Mouse (Mus musculus) limb, embryonic 12.5 days (tissue): ENCODE measurements around the gene Rpl38. TPM values are rescaled to one million over a fixed set of nuclear protein-coding genes. Genes with fewer than 3 reads are reported as not detected.
A peak's percentile ranks its signal among the peaks of the same experiment; 100 is the strongest.
"Not testable (repeated sequence)": the region's sequence is repeated elsewhere in the genome, so short reads cannot be mapped to it uniquely, and the experiment has no call there.

Experiments
- ATAC-seq: fragments of 200-750 bp; cut with Nextera tagmentation; 2 replicates; pipeline ENCODE4 v1.8.0; 2017; ENCODE audit warnings: low read depth, moderate TSS enrichment; ENCODE audit not compliant: insufficient number of reproducible peaks, insufficient read depth, low FRiP score, low TSS enrichment
- H3K27ac ChIP-seq: fragments of 300-500 bp; sonication (generic); 2 replicates; pipeline ENCODE4 v1.5.1; 2016; ENCODE audit warnings: mild to moderate bottlenecking, moderate library complexity
- H3K27me3 ChIP-seq: fragments of 300-500 bp; sonication (generic); 2 replicates; pipeline ENCODE4 v1.6.1; 2016; ENCODE audit warnings: mild to moderate bottlenecking, moderate library complexity
- H3K36me3 ChIP-seq: fragments of 300-500 bp; sonication (generic); 2 replicates; pipeline ENCODE4 v1.6.1; 2016; ENCODE audit warnings: mild to moderate bottlenecking, moderate library complexity
- H3K4me1 ChIP-seq: fragments of 300-500 bp; sonication (generic); replicated peaks from 2 replicates; pipeline ENCODE4 v1.6.1; 2016
- H3K4me2 ChIP-seq: fragments of 300-500 bp; sonication (generic); 2 replicates; pipeline ENCODE4 v1.6.1; 2016; ENCODE audit warnings: mild to moderate bottlenecking, moderate library complexity
- H3K4me3 ChIP-seq: fragments of 300-500 bp; sonication (generic); replicated peaks from 2 replicates; pipeline ENCODE4 v1.5.1; 2016; ENCODE audit warnings: mild to moderate bottlenecking
- H3K9ac ChIP-seq: fragments of 300-500 bp; sonication (generic); replicated peaks from 2 replicates; pipeline ENCODE4 v1.6.1; 2016; ENCODE audit warnings: mild to moderate bottlenecking, moderate library complexity
- H3K9me3 ChIP-seq: fragments of 300-500 bp; sonication (generic); 2 replicates; pipeline ENCODE4 v1.6.1; 2016; ENCODE audit warnings: mild to moderate bottlenecking, moderate library complexity
- WGBS: fragments of 180-500 bp; shearing (Covaris S2); methylation state at CpG from one replicate; pipeline ENCODE4 v1.1.7; 2016; 5-methylcytosine and 5-hydroxymethylcytosine counted together
- polyA plus RNA-seq: library from polyadenylated mRNA; unstranded; fragments of >200 nt; fragmentation: Nextera tagmentation; extraction: Ambion mirVana; gene quantifications from 2 replicates; pipeline ENCODE4 v1.2.1, GENCODE M21; 2016

The Rpl38 gene
- polyA plus RNA-seq, 1 experiment from 2014 or later = 981 TPM

DNA sequence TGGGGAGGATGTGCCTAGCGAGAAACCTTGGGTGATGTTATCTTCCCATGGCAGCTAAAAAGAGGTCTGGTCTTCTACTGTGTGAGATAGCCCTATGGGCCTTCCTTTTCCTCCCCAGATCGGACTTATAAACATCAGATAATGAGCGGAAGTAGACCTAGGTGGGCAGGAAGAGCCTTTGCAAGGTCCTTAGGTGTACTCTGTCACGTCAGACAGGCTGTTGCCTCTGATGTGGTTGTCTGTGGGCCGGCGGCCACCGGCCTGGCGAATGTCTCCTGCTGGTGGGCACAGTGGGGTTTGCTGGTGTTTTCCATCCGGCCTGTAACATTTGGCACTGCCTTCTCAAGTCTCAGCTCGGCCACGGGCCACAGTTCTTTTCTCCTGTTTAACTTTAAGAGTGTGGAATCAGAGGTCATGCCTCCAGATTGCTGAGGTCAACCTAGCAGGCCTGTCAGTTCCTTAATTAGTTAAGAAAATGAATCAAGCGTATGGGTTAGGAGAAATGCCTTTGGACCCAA, 1.4 kb downstream of the Rpl38 start:
- H3K4me1 ChIP-seq = peaks cover 19% of the 10 kb centered on the region
- H3K27me3 ChIP-seq = peaks cover 13% of the 10 kb centered on the region
- H3K9me3 ChIP-seq = no peaks in the 10 kb centered on the region
- peak overlapping the region; percentile 87 for H3K4me3 ChIP-seq
- H3K9ac ChIP-seq = peak overlapping the region; percentile 92
- no peak overlapping the region for H3K27ac ChIP-seq
- WGBS = 9% methylated on average over 12 of the region's 12 CpGs
- peak overlapping the region; percentile 92 for H3K4me2 ChIP-seq
- H3K36me3 ChIP-seq = peaks cover 43% of the 10 kb centered on the region
- no peak for ATAC-seq

DNA sequence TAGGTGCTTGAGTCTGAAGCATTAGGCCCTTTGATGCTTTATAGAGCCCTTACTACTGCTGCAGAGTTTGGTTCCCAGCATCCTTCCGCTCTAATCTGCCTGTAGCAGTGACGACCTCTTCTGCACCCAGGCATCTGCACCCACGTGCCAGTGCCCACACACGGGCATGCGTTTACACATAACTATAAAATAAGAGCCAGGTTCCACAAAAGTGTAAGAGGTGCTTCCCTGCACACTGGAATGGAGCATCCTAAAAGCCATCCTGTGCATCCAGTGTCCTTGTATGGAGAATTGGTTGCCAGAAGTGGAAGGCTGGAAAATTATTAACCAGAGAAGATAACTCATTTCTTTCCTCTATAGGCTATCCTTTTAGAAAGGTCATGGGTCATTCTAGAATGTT, 2.8 kb downstream of the Rpl38 start:
- 87% methylated on average over 5 of the region's 5 CpGs for WGBS
- H3K4me2 ChIP-seq = no peak overlapping the region
- no peak overlapping the region for H3K27ac ChIP-seq
- no peak for ATAC-seq
- H3K9ac ChIP-seq = no peak overlapping the region
- peaks cover 6% of the 10 kb centered on the region; the same call in 1 of the 2 replicates for H3K27me3 ChIP-seq
- peaks cover 26% of the 10 kb centered on the region for H3K4me1 ChIP-seq
- no peak overlapping the region for H3K4me3 ChIP-seq
- H3K36me3 ChIP-seq = peaks cover 43% of the 10 kb centered on the region
- no peaks in the 10 kb centered on the region for H3K9me3 ChIP-seq

DNA sequence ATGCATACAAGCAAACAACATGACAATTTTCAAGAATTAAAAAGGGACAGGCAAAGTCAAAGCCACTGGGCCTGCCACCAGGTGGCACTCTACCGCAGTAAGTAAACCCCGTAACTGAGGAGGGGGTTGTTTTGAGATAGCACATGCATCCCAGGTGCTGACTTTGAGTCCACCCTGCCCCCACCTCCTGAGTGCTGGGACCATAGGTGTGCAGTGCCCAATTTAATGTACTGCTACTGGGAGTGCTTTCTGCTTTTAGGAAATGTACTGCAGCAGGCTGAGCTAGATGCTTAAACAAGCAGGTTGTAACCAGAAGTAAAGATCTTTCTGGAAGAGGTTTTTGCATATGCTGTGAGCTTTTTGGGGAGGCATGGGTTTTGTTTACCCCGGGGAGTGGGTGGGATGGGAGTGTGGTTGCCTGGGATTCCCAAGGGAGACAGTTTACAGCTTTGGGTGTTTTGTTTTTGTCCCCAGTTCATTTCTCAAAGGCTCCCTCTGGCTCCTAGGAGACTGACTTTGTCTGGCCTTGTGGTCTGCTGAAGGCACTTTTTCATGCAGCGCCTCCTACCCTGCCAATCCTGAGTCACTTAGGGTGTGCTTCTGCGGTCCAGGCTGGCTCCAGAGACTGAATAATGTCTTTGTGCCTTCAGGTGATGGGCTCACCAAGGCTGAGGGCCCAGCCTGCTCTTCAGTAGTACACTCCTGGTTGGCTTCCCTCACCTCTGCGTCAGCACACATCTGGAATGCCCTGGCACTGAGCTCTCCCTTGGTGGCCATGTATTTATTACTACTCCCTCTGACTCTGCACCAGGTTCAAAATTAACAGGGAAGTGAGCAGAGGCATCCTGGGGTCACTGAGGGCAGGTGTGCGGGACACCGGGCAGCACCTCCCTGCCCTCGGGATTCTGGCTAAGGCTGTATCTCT, 4.7 kb downstream of the Rpl38 start:
- H3K27ac ChIP-seq = no peak overlapping the region

DNA sequence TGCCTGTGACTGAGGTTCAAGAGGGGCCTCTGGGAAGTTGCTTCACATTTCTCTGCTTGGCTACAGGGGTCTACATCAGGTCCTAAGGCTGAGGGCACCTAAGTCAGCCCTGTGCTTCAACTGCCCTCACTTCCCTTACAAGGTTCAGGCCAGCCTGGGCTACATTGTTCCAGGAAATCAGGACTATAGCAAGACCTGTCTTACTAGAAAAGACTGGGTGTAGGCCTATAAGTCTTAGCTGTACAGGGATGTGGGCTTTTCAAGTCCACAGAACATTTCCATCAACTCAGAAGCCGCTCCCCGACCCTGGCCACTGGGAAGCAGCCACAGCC, 5.4 kb downstream of the Rpl38 start:
- Histone ChIP-seq H3K36me3 (peaks cover 43% of the 10 kb centered on the region), H3K9ac (no peak overlapping the region), H3K9me3 (no peaks in the 10 kb centered on the region), H3K4me2 (no peak overlapping the region), H3K4me3 (no peak overlapping the region), H3K27me3 (peaks cover 6% of the 10 kb centered on the region; the same call in 1 of the 2 replicates), H3K4me1 (peaks cover 36% of the 10 kb centered on the region), H3K27ac (no peak overlapping the region)
- 83% methylated on average over 2 of the region's 2 CpGs for WGBS
- no peak for ATAC-seq

More for the DNA sequence above, 4.7 kb downstream of the Rpl38 start:
- H3K9ac ChIP-seq = no peak overlapping the region
- H3K4me3 ChIP-seq = no peak overlapping the region
- WGBS = 66% methylated on average over 9 of the region's 9 CpGs
- ATAC-seq = no peak
- H3K4me1 ChIP-seq = peaks cover 36% of the 10 kb centered on the region
- peaks cover 43% of the 10 kb centered on the region for H3K36me3 ChIP-seq
- H3K27me3 ChIP-seq = peaks cover 6% of the 10 kb centered on the region; the same call in 1 of the 2 replicates
- H3K4me2 ChIP-seq = no peak overlapping the region
- no peaks in the 10 kb centered on the region for H3K9me3 ChIP-seq

DNA sequence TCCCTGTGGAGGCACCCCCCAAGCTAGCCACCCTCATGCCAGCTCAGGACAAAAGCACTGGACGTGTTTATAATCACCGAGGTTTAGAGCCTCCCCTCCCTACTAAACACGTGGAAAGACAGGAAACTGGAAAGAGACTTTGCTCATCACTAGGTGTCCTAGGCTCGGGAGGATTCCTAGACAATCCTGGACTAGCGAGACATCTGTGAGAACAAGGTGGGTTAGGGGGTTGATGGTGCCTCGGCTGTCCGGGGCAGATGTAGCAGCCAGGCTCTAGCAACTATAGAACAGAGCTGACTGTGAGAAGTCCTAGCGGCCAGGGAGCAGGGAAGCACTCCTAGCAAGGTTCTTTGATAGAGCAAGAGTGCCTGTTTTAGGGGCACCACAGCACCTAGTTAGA, 5.9 kb downstream of the Rpl38 start:
- Histone ChIP-seq H3K9me3 (no peaks in the 10 kb centered on the region), H3K27ac (no peak overlapping the region), H3K36me3 (peaks cover 43% of the 10 kb centered on the region), H3K4me3 (no peak overlapping the region), H3K27me3 (peaks cover 6% of the 10 kb centered on the region; the same call in 1 of the 2 replicates), H3K4me1 (peaks cover 38% of the 10 kb centered on the region), H3K4me2 (no peak overlapping the region), H3K9ac (no peak overlapping the region)
- 47% methylated on average over 8 of the region's 8 CpGs for WGBS
- no peak for ATAC-seq

DNA sequence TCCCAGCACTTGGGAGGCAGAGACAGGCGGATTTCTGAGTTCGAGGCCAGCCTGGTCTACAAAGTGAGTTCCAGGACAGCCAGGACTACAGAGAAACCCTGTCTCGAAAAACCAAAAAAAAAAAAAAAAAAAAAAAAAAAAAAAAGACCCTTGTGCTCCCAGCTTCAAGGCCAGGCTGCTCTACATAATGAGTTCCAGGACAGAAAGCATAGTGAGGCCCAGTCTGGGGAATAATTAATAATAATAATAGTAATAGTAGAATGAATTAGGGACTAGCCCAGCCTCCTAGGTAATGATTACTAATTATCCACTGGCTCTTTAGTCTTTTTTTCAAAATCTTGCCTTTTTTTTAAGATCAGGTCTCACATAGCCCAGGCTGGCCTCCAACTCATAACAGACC, 6.5 kb downstream of the Rpl38 start:
- Histone ChIP-seq H3K4me2 (peak overlapping the region; percentile 91), H3K36me3 (peaks cover 43% of the 10 kb centered on the region), H3K4me1 (peaks cover 37% of the 10 kb centered on the region), H3K27ac (peak overlapping the region; percentile 64; the same call in 1 of the 2 replicates), H3K4me3 (peak overlapping the region; percentile 61)
- not testable (repeated sequence) for H3K9me3 ChIP-seq, H3K9ac ChIP-seq, ATAC-seq, H3K27me3 ChIP-seq
- WGBS = 79% methylated on average over 2 of the region's 3 CpGs

DNA sequence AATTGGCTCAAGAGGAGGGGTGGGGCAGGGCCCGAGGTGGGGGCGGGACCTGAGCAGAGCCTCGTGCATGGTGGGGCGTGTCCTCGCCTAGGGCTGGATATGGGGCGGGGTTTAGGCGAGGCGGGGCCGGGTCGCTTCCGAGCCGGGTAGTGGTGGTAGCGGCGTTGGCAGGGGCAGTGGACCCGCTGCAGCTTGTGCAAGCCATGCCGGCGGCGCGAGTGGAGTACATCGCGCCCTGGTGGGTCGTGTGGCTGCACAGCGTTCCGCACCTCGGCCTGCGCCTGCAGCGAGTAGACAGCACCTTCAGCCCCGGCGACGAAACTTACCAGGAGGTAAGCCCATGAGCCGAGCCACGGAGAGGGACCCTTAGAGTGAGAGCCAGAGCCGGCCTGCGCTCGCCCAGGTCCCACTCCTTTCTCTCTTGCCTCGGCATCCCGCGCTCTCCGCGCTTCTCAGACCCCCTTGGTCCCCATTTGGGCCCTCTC, 7.1 kb downstream of the Rpl38 start, which contains the start of gene Ttyh2:
Gene Ttyh2 (plus strand): TSS at position 91 of the 485 bp plus-strand sequence.
- peak within 1 kb of the TSS; percentile 70 for H3K9ac ChIP-seq
- peaks cover 40% of the 10 kb centered on the region for H3K36me3 ChIP-seq
- H3K4me1 ChIP-seq = peaks cover 31% of the 10 kb centered on the region
- WGBS = under 1% methylated on average over 40 of the region's 40 CpGs
- peak within 1 kb of the TSS; percentile 64 for H3K27ac ChIP-seq
- ATAC-seq = peak; percentile 82
- peaks cover 6% of the 10 kb centered on the region; the same call in 1 of the 2 replicates for H3K27me3 ChIP-seq
- H3K4me3 ChIP-seq = peak within 1 kb of the TSS; percentile 61
- peak within 1 kb of the TSS; percentile 91 for H3K4me2 ChIP-seq
- no peaks in the 10 kb centered on the region for H3K9me3 ChIP-seq

DNA sequence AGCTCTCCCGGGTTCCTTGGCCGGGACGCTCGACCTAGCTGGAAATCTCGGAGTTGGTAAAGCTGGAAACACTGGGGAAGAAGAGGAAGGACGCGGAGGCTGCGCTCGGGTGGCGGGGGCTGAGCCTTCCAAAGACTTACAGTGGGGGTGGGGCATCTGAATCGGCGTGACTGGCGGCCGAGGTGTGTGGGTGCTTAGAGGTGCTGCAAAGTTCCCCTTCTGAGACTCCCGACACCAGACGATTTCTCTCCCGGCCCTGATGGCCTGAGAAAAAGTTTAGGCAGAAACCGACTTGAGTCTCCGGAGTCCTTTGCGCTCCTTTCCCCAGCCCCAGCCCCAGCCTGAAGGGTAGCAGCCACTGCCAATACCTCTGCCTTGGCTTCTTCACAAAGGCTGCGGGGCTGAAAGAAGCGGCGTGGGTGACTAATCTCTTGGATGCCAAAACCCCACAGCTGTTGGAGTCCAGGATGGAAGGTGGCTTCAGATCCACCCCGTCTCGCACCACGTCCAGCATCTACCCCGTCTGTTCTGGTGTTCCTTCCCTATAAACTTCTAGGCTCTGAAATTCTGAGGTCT, 7.6 kb downstream of the Rpl38 start:
- WGBS = 3% methylated on average over 27 of the region's 27 CpGs
- H3K4me1 ChIP-seq = peaks cover 26% of the 10 kb centered on the region
- peaks cover 6% of the 10 kb centered on the region; the same call in 1 of the 2 replicates for H3K27me3 ChIP-seq
- peak overlapping the region; percentile 70 for H3K9ac ChIP-seq
- H3K9me3 ChIP-seq = no peaks in the 10 kb centered on the region
- H3K4me2 ChIP-seq = peak overlapping the region; percentile 91
- peak overlapping the region; percentile 61 for H3K4me3 ChIP-seq
- 0 out of 2 replicates have a peak, but pooled peaks have one; percentile 2 for ATAC-seq
- peaks cover 35% of the 10 kb centered on the region for H3K36me3 ChIP-seq
- peak overlapping the region; percentile 64 for H3K27ac ChIP-seq

DNA sequence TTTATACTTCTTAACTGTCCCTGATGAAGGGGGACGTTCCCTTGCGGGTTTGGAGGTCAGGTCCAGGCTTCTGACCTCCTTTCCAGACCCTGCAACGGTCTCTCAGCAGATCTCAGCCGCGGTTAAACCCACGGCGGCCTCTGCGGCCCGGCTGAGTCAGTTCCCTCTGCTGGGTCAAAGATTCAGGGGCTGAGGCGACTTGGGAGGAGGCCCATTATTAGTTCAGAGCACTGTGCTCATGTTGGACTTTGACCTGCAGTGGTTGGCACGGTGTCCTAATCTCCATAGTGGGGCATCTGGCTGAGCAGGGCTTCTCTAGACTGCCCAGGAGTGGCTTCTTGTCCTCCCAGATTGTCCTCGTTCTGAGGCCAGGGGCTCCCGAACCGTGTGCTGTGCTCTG, 8.1 kb downstream of the Rpl38 start:
- Histone ChIP-seq H3K9ac (peak overlapping the region; percentile 70), H3K27ac (no peak overlapping the region), H3K27me3 (peaks cover 6% of the 10 kb centered on the region; the same call in 1 of the 2 replicates), H3K36me3 (peaks cover 30% of the 10 kb centered on the region), H3K4me3 (peak overlapping the region; percentile 61), H3K4me1 (peaks cover 25% of the 10 kb centered on the region), H3K9me3 (no peaks in the 10 kb centered on the region), H3K4me2 (peak overlapping the region; percentile 91)
- ATAC-seq = no peak
- 9% methylated on average over 14 of the region's 14 CpGs for WGBS

DNA sequence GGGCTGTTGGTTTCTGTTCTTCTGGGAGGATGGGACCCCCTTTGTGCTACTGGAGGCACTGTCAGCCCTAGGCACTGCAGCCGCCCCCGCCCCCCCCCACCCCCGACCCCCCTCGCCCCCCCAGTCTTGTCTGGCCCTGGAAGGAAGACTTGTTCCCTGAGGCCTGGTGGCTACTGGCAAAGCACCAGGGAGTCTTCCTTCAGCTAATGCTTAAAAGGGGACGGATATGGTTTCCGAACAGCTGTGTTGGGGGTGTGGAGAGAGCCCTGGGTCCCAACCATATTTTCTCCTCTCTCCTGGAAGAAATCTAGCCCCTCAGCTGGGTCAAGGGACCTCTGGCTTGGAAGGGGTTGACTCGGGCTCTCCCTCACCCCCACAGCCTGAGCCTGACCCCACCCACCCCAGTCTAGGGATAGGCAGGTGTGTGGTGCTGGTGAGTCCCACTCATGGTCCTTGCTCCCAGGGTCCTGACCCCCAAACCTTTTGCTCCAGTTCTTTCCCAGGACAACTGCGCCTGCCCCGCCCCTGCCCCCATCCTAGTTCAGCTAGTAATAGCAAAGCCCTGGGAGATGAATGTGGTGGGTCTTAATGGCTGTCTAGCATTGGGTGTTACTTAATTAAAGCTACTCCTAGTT, 8.7 kb downstream of the Rpl38 start:
- Histone ChIP-seq H3K4me3 (peak overlapping the region; percentile 61), H3K9me3 (no peaks in the 10 kb centered on the region), H3K9ac (no peak overlapping the region), H3K36me3 (peaks cover 24% of the 10 kb centered on the region), H3K27ac (peak overlapping the region; percentile 64; the same call in 1 of the 2 replicates), H3K27me3 (peaks cover 6% of the 10 kb centered on the region; the same call in 1 of the 2 replicates), H3K4me2 (peak overlapping the region; percentile 91), H3K4me1 (peaks cover 25% of the 10 kb centered on the region)
- 33% methylated on average over 9 of the region's 9 CpGs for WGBS
- no peak for ATAC-seq
